Mouse (Mus musculus) frontal cortex, postnatal 36 days (tissue): ENCODE results near the gene Phactr1.

ENCODE experiments used
- DNase-seq, 2 experiments: peaks; one replicate each; pipeline ENCODE4 v3.0.0; 2022; ENCODE audit warnings: low spot score in 2 of 2

Phactr1 gene

DNA sequence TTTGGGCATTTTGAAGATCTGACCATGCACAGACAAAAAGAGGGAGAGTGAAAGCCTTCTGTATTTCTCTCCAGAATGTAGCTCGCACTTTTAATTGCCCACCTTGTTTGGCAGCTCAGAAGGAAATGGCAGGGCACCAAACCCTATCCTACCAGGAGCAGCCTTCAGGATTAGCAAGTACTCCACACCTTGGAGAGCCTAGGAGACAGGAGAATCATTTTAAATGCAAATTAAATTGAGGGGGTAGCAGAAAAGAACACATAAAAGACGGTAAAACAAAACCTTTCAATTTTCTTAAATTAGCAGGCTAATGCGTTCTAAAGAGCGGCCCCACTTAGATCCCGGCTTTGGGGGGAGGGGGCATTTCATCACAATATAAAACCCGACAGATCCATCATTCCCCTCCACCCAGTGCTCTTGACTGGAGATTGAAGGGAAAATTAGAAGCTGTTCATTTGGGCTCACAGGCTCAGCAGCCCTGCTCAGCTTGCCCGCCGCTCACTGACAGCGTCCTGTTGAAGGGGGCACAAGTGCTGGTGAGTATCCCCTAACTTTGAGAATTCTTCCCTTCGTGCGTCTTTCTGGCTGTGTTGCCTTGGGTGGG, at the start of gene Phactr1:
Gene Phactr1, plus strand, starts transcription at position 233 of the 604 bp plus-strand sequence.
- no peak for DNase-seq

DNA sequence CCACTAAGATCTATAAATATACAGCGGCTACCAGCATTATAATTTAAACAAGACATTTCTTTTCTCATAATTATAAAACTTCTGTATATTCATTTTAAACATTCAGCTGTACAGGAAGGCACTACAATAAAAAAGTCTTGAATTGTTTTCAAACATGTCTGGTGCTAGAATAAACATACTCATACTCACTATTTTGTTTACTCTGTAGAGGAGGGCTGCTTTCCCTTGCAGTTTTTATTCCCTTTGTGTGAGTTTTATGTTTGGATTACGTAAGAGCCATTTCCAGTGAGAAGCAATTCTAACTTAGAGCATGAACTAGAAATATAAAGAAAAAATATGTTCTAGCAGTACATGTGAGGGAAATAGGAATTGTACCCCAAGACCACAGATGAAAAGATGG, 45.5 kb upstream of the Phactr1 start:
- DNase-seq = no peak

DNA sequence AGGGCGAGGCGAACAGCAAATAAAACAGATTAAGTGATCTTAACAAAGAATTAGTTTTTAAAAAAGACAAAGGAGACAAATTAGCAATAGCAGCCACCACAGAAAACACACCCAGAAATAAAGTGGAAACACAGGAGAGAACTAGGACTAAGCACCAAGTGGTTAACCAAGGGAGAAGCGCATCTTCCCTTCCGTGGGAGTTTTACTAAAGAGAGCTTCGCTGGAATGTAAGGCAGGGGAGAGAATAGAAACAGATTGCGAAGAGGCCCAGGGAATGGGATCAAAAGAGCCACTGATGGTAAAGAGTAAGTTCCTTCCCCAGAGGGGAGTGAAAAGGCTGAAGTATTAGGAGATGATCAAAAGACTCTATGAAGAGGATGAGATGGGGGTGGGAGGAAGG, 30.2 kb upstream of the Phactr1 start:
- peak in 1 of 2 experiments; percentile 36 for DNase-seq

DNA sequence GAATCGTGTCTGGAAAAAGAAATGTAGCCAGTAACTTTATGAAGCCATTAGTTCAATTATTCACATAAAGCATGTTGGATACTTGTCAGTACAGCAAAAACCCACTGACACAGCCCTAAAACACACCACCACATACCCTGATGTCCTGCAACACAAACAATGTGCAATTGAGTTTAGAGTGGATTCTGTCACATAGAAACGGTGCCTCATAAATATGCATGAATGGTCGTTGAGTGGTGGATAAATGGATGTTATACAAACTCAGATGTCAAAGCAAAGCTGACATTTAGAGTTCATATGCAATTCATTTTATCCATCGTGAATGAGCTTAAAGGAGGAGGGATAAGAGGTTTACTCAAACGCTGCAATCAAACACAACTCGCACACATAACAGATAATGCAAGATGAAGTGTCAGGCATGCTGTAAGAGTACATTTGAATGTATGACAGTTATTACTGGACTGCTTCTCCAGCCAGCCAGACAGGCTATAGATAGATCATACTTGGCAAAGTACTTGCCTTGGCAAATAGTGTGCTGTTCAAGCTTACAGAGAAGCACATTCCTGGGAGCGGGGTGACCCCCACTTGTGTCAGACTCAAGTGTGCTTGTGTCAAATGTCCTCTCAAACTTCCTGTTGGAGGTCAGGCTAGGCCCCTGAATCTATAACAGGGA, 23.6 kb upstream of the Phactr1 start:
- no peak for DNase-seq

DNA sequence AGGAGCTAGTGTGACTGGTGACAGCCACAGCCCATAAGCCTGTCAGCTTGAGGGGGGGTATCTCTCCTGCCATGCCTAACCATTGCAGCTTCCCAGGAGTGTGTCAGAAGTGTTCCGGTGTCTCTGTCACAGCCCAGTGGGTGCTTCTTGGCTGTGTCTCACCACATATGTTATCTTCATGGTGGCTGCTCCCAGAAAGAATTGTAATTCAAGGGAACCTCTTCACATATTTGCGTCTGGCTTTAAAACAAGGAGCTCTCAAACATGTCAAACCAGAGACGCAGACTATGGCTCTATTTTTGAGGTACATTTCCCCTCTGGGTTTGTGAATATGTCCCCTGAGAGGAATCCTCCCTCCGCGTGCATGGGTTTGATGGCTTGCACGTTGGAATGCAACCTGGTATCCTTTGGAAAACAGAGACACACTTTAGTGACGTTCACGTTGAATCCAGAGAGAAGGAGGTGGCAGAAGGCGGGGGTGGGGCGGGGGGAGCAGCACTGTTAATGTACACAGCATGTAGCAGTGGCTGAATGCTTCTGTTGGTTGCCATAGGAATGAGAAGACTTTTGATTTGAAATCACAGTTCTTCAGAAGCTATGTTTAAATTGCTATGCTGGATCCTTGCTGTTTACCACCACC, 8.7 kb upstream of the Phactr1 start:
- DNase-seq = peak; percentile 63 to 76

DNA sequence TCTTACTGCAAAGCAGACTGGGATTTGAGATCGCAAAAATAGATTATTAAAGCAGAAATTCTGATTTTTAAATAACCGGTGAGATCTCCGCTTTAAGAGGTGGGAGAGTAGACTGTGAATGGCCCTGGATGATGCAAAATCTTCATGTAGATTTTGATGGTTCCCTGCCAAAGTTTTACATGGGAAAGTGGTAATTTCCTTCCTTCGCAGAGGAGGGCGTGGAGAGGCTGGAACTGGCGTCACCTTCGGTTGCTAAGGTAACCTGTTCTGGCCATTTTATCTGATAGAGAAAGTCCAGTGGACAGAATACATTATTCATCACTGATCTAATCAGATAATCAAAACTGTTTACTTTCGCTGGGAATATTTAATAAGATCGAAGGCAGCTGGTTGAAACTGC, 876 bp downstream of the Phactr1 start:
- DNase-seq = peak in 1 of 2 experiments; percentile 77

DNA sequence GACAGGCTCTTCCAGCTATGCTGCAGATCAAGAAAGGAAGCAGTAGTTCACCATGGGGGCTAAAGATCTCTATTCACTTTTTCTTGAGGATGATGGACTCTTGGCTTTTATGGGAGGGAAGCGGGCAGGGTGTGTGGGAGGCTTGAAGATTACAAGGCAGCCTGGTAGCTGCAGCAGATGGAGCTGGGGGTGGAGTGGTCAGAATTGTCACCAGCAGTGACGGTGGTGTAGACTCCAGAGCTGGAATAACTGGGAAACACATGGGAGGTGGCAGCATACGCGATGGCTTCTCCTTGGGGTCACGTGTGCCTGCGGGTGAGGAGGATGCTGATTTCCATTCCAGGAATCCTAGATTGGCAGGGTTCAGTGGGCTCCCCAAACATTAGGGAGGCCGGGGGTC, 3.8 kb downstream of the Phactr1 start:
- peak; percentile 83 to 95 for DNase-seq

DNA sequence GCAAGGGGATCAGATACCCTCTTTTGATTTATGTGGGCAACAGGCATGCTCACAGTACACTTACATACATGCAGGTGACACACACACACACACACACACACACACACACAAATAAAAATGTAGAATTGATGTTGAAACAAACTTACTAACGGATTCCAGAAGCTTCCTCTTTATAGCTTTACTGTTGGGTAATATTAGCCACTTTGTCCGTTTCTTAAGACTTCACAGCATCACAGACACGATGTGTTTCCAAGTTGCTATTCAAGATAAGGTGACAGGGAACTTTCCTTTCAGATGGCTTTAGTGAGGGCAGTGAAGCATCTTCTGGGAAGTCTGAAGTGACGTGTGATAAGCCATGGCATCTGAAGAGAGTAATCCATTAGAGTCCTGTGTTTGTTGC, 11.8 kb downstream of the Phactr1 start:
- DNase-seq = no peak

DNA sequence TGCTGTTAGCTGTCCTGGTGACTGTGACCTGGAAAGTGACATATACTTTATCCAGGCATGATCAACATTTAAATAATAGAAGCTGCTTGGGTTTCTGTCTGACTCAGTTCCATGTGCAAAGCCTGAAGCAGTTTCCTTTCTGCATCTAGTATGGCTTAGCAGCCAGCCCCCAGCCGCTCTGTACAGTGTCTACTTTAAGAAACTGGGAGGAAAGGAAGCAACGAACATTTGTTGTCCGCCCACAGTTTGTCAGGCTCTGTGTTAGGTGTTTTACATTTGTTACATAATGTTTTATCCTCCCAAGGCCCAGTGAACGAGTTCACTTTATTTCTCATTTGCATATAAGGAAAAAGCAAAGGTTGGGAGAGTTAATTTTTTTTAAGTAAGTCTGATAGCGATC, 16.2 kb downstream of the Phactr1 start:
- peak; percentile 72 to 91 for DNase-seq

DNA sequence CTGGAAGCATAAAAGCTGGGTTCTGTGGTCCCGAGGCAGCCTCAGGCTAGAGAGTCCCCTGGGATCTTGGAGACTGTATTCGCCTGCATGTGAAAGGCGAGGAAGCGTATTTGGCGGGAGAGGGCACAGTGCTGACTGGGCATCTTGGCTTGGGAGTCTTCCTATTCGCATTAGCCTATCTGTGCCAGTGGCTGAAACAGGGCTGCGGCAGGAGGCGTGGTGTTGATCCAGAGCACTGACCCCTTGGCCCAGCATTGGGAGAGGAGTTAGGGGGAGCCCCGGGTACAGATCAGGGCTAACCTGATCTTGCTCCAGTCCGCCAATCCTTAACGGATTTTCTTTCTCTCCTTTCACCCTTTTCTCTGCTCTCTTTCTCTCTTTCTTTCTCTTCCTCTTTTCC, 28.7 kb downstream of the Phactr1 start:
- no peak for DNase-seq

DNA sequence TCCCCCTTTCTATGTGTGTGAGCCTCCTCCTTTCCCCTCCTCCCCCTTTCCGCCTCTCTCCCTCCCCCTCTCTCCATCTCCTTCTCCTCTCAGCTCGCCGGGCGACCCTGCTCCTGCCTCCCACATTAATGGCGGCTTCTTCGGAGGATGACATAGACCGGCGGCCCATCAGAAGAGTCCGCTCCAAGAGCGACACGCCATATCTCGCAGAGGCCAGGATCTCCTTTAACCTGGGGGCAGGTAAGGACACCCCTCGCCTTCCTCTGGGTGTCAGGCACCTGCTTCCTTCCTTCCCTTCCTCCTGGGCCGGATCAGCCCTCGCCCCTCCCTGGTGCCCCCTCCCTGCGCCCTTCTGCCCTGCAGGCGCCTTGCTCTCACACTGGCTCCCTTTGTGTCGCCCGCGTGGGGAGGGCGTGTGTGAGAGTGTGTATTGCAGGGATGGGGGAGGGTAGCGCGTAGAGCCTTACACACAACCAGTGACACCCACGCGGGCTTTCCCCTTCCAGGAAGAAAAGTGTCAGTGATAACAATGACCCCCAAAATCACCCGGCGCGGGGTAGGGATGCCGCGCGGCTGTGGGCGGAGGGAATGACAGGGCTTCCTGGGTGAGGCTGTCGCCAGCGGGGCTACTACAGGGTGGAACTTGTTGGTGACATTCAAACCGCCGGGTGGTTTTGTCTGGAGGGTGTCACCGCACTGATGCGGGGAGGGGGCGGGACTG, 29.3 kb downstream of the Phactr1 start:
- no peak for DNase-seq

DNA sequence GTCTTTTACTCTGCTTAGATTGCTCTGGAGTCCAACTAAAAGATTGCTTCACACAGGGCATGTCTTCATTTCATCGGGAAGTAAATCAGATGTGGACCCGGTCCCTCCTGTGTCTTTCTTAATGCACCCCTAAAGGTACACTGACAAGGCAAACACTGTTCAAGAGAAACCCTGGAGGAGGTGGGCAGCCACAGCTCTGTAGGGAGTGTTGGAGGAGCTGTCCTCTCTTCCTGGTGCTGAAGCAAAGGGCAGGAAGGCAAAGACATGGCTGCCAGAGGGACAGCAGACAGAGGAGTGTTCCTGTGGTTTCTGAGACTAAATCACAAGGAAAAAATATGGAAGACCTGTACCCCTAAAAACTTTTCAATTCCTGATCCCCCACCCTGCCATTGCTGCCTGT, 31.1 kb downstream of the Phactr1 start:
- DNase-seq = no peak

DNA sequence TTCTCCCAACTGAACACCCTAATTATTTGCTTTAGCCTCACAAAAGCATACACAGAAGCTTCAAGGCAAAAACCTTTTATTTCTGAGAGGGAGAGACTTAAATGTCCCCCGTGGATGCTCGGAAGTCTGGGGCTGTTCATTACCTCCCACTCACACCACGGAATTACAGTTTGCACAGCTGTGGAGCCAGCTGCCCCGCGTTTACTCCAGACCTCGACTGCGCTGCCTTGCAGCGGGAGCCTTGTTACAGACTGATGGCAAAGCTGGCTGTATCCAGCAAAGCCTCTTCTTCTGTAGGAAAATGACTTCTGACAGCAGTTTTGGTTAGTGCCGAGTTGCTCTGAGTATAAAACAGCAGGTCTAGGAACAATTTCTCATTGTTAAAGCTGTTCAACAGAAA, 39.0 kb downstream of the Phactr1 start:
- DNase-seq = no peak

DNA sequence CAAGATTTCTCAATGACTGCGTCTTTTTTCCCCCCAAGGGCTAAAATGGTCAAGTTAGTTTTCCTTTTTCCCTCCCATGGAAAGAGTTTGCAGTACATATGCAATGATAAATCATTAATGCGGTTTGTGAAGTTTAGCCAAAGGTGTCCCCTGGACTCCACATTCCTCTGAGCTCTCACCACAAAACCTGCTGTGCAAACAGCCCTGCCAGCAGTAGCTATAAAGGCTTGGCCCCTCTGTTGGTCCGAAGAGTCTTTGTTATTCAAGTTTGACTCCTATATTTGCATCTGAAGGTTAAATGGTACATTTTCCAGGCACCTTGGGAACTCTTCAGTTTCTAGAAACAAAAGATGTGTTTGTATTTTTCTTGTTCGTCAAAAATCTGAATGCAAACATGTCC, 39.7 kb downstream of the Phactr1 start:
- no peak for DNase-seq

DNA sequence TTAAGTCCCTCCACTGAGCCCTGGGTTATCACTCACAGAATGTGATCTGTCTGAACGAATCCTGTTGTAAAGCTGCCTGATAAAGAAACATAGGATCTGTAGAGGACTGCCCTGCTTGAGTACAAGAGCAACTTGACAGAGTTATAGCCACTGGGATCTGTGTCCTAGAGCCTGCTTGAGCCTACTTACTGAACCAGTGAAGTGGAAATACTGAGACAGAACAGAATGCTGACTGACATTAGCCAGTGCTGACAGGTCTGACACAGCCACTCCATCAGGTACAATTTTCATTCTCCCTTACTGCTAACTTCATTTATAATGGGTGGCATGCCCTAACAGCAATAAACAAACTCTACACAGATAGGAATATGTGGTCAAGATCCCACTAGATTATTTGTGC, 40.2 kb downstream of the Phactr1 start:
- no peak for DNase-seq

DNA sequence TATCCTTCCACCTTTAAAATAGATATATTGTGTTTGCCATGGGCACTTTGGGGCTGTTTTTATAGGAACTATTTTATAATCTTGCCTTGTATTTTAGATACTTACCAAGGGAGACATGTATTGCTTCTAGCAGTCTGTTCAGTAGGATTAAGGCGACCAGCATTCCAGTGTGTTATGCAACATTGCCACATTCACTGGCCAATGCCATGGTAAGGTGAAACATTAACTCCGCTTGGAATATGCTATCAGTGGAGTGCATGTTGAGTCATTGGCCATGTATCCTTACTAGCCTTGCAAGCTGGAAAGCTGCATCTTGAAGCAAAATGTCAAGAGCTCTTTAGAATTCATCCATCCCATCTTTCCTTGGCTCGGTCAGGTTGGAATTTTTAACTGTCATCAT, 43.6 kb downstream of the Phactr1 start:
- DNase-seq = no peak

DNA sequence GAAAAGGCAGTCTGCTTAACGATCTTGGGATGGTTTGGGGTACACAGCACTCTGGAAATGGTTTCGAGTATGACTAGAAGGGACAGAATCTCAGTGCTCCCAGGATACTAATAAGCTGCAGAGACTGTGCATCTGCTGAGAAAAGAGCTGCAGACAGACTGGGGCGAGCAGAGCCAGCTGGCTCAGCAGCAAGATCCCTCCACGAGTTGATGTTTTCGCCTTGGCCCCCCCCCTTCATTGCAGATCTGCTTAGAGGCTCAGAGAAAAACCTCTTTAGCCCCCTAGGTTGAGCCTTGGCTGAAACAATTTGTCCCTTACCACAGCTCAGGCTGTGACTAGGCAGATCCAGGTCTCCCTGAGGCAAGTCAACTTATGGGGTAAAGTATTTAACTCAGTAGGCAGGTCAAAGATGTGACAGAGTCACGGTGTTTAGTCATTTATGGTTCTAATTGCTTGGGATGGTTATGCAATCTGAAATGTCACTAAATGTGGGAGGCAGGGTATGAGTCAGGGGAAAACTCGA, 45.3 kb downstream of the Phactr1 start:
- DNase-seq = no peak

DNA sequence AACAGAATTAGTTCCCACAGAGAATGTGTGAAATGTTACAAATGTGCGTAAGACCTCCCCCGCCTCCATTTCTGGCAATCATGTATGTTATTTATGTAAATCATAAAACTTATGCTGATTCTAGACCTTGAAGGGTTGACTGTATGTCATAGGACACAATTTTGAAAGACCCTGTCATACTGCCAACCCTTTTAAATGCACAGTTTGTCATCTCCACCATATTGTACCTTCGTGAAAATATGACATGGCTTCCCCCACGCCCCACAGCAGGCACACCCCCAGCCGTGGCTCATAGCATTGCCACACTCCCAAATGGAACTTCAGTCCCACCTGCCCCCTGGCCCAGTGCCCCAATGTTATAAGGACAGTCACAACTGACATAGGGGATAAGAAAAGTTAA, 57.1 kb downstream of the Phactr1 start:
- no peak for DNase-seq

DNA sequence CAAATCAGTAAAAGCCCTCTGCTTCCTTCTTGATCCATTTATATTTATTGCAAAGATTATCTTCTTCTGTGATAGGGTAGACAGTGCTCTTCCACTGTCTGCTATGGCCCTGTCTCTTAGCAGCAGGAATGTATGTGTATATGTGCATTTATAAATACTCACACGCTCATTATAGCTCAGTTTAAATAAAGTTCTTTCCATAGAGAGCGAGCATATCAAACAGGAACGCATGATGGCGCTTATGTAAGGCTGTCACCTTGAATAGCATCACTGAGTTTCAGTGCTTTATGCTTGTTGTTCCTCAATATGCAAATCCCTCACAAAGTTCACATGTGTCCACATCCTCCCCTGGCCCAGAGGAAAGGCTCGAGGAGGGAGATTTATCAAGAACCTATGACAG, 57.7 kb downstream of the Phactr1 start:
- DNase-seq = peak in 1 of 2 experiments; percentile 80

DNA sequence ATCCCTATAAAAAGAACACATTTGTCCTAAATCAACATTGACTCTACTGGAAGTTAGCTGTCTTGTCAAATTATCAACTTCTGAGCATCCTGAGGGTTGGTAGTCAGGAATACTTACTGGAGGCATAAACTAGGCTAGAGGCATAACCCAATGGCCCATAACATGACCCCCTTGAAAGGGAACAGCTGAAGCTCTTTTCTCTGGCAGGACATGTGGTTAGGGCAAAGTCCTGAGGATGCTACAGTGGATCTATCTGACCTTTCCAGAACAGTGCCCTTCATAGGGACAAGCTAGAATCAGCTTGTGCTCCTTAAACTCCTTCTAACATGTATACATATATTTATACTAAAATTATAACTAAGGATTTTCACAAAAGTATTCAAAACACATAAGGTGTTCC, 61.8 kb downstream of the Phactr1 start:
- no peak for DNase-seq

DNA sequence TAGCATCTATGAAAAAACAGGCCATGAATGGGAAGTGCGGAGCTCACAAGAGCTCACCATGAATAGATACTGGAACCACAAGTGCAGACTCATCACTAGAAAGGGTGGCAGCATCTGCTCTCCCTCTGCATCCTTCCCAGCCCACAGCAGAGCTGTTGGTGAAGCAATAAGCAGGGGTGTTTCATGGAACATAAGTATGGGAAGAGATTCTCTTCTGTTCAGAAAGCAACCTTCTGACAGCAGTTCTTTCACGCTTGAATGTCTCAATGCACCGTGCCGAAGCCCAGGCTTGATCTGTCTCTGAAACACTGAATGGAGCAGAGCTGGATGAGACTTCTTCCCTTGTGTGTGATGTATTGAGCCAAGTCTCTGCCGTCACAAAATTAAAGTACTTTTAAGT, 64.0 kb downstream of the Phactr1 start:
- peak; percentile 50 to 64 for DNase-seq

DNA sequence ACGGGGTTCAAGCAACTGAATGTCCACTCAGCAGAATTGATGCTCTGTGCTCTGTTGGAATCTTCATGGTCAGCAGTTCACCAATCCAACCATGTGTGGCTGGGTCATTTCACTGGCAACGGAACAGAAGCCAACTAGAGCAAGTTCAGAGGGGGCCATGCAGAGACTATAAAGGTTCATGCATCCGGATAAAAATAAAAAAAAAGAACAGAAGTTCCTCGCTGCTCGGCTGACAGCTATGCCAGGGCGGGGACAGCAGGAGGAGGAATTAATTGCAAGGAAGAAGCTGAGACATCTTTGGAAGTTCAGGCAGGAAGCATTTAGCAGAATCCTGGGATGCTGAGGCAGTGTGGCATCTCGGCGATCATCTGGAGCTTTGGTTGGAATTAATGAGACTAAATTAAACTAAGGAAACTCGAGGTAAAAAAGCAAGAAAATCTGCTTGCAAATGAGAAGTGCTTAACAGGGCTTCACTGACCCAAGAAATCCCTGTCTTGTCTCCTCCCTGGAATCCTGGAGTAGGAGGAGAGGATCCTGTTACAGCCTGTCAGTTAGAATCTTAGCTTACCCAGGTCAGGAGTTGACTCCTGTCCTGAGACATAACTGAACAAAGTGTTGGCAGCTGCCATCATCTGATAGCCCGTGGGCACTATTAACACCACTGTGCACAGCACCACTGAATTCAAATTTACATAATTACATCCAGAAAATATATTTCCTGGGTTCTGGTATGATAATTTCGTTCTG, 77.4 kb downstream of the Phactr1 start:
- peak in 1 of 2 experiments; percentile 65 for DNase-seq
